Mouse (Mus musculus) spleen, postnatal 4 days (tissue): Measurements from ENCODE around the gene Olfr1097.

Experiments
- DNase-seq, 2 experiments: peaks; one replicate each; pipeline ENCODE4 v3.0.0; 2022; ENCODE audit warnings: low spot score in 2 of 2

The Olfr1097 gene

DNA sequence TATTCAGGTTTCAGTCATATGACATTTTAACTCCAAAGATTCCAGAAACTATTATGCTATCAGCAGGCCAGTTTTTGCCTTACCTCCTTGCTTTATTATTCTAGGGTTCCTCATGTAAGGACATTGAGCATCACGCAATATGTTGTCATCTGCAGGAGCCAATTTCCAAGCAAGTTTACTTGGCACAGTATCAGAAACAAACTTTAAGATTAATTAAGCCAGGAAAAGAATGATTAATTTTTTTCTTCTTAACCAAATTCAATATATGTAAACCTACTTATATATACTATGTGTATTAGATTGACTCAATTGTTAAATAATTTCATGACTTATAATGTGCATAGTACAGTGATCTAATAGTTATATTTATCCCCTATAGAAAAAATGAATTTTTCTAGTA lies at the start of gene Olfr1097:
Olfr1097 (minus strand) TSS at position 101 of the 400 bp plus-strand sequence.
- DNase-seq, result no peak

GRCm38 (mm10) chr2:86926557-86926956 lies 34.5 kb upstream of the Olfr1097 start:
- no peak for DNase-seq

DNA sequence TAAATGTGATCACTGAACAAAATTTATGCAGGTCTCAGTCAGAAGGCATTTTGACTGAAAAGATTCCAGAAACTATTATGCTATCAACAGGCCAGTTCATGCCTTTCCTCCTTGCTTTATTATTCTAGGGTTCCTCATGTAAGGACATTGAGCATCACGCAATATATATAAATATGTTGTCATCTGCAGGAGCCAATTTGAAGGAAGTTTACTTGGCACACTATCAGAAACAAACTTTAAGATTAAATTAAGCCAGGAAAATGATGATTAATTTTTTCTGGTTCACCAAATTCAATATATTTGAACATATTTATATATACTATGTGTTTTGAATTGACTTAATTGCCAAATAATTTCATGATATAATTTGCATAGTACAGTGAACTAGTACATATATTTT lies 32.4 kb upstream of the Olfr1097 start, which contains the start of gene Olfr1098:
Olfr1098 (minus strand) TSS at position 101 of the 400 bp plus-strand sequence.
- no peak for DNase-seq

- no peak for DNase-seq
These were observed 13.6 kb upstream of the Olfr1097 start for GRCm38 (mm10) chr2:86905647-86906046.

DNA sequence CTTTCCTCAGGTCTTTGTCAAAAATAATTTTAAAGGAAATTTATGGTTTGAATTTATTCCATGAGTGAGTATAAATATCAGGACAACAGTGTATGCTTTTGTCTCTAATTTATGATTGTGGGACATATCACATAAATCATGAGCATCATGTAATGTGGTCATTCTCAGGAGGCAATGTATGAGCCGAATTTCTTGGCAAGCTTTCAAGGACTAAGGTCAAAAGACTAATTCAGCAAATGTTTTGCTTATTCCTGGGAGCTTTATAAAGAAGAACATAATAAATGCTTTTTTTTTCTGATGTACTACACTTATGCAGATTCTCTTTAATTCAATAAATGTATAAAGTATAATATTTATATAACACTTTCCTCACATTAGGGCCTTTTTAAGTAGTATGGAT lies 17.3 kb downstream of the Olfr1097 start, which contains the start of gene Gm13723:
Gm13723 (minus strand) TSS at position 101 of the 400 bp plus-strand sequence.
- no peak for DNase-seq

DNA sequence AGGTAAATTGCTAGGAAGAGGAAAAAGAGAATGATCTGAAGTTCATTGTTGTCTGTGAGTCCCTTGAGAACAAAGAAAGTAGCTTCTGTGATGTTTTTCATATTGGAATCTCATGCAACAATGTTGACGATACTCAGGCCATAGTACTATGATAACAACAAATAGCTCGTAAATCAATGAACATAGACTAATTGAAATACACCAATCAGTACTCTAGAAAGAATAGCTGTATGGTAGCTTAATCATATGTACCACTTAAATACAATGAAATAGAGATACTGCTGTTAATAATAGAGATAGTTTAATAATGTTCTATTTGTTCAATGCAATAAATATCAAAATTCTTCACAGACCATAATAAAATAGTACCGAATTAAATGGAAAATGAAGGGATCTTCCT lies 40.4 kb downstream of the Olfr1097 start, which contains the start of gene Olfr1095:
Olfr1095 (minus strand) TSS at position 101 of the 400 bp plus-strand sequence.
- no peak for DNase-seq
